Mouse (Mus musculus) layer of hippocampus, adult 2 months (tissue): ENCODE measurements around the gene Simc1. TPM values are rescaled to one million over a fixed set of nuclear protein-coding genes. Genes with fewer than 3 reads are reported as not detected.

Source experiments
- DNase-seq, 2 experiments: peaks; one replicate each; pipeline ENCODE4 v3.0.0; 2022; ENCODE audit warnings: low spot score in 2 of 2
- H3K27ac ChIP-seq: fragments of 200-600 bp; 2 replicates; pipeline ENCODE4 v1.8.1; 2022
- H3K4me3 ChIP-seq: fragments of 200-600 bp; 2 replicates; pipeline ENCODE4 v1.8.1; 2022; ENCODE audit warnings: mild to moderate bottlenecking
- CTCF ChIP-seq: fragments of 200-600 bp; conservative IDR thresholded peaks from 2 replicates; pipeline ENCODE4 v1.8.1; 2022; ENCODE audit warnings: antibody characterized with exemption, mild to moderate bottlenecking, moderate library complexity
- total RNA-seq, 2 experiments: library from RNA; stranded (reverse); gene quantifications; 2 replicates each; pipeline ENCODE4 v1.2.3; 2021

Simc1 gene
- total RNA-seq, 2 experiments from 2014 or later, result 14.8 to 19.1 TPM

DNA sequence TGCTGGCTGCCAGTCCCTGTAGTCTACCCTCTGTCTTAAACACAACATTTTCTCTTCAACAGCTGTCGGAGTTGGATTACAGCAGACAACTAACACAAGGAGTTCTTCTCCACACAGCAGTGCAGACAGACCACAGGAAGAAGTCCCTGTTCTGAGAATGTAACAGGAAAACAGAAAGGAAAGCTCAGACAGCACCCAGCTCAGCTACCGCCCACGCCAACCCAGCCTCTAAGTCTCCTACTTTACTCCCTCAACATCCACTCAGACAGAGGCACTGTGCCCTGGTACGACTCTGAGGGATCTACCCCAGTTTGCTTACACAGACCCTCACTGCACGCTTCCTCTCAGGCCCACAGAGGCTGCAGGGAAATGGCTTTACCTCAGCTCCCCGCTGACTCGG is 57.0 kb downstream of the Simc1 start:
- peak overlapping the region; percentile 14; the same call in 1 of the 2 replicates for H3K27ac ChIP-seq
- no peak for TF ChIP-seq CTCF
- DNase-seq, result no peak
- H3K4me3 ChIP-seq, result no peak overlapping the region

DNA sequence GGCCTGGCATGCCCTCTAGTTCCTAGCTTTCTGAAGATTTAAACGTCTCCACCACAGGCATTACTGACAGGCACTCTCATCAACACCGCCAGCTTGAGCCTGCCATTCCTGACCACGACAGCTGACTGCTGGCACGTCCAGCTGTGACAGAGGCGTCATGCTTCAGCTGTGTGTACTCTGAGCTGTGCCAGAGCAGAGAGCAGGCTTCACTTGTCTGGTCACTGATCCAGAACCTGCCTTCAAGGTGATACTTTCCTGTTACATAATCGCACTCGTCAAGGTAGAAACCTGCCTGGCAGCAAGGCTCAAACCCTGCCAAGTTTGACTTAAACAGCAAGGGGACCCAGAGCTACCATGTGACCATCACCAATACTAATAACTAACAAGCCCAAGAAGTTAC is 59.0 kb downstream of the Simc1 start:
- no peak for TF ChIP-seq CTCF
- no peak overlapping the region for H3K27ac ChIP-seq
- no peak for DNase-seq
- no peak overlapping the region for H3K4me3 ChIP-seq

DNA sequence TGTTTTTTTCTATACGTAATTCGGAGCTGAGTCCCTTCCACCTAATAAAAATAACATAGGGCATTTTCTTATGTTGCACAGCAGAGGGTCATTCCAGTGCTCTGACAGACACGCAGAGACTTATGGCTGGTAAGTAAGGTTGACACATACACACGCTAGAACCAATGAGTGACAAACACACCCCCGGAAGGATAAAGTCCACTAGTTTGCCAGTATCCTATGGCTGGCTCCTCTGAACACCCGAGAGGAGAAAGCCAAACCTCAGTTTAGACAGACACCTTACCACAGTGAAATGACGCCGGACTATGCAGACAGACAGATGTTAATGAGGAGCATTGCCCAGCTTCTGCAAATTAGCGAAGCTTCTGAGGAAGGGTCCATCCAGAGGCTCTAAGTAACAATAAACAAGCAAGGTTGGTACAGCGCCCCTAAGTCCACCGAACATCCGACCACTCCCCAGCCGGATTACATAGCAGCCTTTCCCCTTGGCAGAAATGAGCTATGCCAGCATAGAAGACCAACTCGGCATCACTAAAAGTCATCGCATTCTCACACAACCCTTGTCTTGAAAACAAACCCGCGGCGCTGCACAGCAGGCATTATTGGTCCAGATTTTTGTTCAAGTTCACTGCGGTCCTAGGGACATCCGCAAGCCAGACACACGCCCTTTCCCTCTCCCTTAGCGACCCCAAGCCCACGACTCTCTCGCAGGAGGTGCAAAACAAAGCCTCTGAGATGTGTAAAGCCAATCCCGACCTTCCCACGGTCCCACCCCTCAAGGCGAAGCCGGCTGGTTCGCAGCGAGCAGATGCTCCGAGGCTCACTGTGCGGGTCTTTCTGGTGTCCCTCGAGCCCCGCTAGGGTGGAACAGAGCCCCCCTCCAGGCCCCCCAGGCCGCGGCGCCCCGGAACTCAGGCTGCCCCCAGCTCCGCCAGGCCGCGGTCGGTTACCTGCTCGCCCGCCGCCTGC is 60.9 kb downstream of the Simc1 start:
- peak overlapping the region; percentile 82 for H3K4me3 ChIP-seq
- TF ChIP-seq CTCF, result no peak
- peak overlapping the region; percentile 89 for H3K27ac ChIP-seq
- no peak for DNase-seq

DNA sequence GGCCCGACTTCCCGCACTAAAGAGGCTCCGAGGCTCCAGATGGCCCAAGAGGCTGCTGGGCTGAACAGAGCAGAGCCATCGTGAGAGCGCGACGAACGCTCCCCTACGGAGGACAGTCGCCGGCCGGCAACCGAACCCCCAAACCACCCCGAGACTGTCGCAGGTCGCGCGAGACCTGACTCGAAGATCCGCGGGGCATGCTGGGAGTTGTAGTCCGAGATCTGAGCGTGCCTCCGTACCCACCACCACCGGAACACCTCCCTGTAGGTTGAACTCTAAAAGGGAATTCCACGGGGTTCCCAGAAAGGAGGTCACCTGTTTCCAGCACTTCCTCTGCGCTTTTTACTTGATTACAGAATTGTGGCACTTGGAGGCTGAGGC is 61.6 kb downstream of the Simc1 start, which contains the start of gene 4833439L19Rik:
TSS of gene 4833439L19Rik (minus strand) at position 235 of the 381 bp plus-strand sequence.
- Histone ChIP-seq H3K4me3 (peak within 1 kb of the TSS; percentile 82), H3K27ac (peak within 1 kb of the TSS; percentile 89)
- DNase-seq, result peak; percentile 94 to 95
- no peak for TF ChIP-seq CTCF

DNA sequence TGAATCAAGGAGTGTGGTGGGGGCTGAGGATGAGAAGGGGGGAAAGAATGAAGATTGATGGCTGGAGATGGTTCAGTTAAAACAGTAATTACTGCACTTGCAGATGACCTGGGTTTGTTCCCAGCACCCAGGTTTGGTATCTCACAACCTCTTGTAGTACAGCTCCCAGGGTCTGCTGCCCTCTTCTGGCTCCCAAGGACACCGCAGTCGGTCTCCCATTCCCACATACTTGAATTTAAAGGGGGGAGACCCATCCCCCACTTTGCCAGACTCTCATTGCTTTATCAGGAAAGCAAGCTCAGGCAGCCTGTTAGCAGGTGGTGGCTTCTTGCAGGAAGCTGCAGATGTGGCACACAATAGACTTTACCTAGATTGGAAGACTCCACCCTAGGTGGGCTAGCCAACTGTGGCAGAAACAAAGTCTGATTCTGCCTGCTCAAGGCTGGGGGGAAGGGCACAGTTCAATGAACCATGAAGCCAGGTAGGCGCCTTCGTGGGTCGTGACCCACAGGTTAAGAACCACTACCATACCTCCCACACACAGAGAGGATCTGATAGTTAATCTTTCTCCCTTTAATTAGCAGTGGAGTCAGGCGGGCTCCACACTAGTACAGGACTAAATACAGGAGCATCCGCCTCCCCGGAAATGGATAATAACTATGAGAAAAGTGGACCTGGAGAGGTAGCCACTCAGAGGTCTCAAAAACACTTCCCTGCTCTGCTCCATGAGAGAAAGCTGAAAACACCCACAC is 62.2 kb downstream of the Simc1 start:
- DNase-seq, result peak; percentile 42 to 62
- peak; percentile 83 for TF ChIP-seq CTCF
- H3K4me3 ChIP-seq, result peak overlapping the region; percentile 82
- peak overlapping the region; percentile 89 for H3K27ac ChIP-seq

DNA sequence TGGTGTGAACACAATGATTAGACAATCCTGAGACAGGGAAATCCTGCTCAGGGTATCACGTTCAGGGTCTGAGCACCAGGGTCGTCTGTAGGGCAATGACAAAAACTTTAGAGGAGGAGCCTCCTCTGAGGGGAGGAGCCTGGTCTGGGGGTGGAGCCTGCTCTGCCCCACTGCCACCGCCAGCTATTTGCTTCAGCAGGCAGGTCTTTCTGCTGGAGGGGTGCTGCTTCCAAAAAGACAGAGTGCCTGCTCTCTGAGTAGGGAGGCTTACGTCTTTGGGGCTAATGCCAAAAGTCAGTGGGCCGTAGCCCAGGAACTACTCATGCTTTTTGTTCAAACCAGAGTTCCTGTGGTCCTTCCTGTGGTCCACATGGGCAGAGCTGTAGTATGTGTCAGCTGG is 64.8 kb downstream of the Simc1 start:
- Histone ChIP-seq H3K4me3 (no peak overlapping the region), H3K27ac (no peak overlapping the region)
- no peak for TF ChIP-seq CTCF
- no peak for DNase-seq

DNA sequence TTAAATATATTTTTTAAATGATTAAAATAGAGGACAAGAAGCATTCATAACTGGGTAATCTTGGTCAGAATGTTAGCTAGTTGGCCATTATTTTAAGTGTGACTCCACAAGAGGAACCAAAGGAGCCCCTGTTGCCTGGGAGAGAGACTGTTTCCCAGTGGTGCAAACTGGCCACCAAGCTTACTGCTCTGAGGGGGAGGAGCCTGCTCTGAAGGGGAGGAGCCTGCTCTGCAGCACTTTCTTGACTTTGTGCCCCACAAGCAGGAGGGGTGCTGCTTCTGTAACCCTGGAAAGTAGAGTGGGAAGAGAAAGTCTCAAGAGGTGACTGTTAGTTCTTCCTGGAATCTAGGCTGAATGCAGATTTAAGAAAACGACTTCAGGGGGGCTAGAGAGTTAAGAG is 65.7 kb downstream of the Simc1 start:
- DNase-seq, result no peak
- no peak for TF ChIP-seq CTCF
- H3K27ac ChIP-seq, result no peak overlapping the region
- H3K4me3 ChIP-seq, result no peak overlapping the region

DNA sequence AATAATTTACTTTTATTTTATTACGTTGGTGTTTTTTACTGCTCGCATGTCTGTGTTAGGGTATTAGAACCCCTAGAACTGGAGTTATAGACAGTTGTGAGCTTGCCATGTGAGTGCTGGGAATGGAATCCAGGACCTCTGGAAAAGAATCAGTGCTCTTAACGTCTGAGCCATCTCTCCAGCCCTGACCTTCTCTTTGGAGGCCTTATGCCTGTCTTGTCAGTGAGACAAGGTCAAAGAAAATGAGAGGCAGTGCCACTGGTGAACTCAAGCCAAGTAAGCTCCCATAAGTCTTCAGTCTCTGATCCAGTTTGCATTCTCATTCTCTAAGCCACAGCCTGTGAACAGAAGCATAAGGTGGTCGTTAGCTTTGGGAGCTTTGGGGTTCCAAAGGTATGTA is 67.2 kb downstream of the Simc1 start:
- no peak for DNase-seq
- Histone ChIP-seq H3K4me3 (no peak overlapping the region), H3K27ac (no peak overlapping the region)
- TF ChIP-seq CTCF, result no peak

DNA sequence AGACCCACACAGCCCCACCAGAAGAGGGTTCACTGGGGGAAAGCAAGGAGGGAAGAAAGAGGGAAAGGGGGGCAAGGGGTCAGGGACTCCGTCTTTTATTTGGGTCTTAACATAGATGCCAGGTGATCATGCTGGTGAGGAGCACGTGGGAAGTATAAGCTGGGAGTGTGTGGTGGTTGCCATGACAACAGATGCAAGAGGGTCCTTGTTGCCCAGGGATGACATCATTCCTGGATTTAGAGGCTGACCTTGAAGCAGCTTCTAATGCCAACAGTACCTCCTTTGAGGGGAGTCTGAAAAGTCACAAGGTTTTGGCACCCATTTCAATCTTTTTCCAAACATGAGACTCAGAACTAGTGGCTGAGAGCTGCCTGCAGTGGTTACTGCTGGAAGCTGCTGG is 68.1 kb downstream of the Simc1 start:
- Histone ChIP-seq H3K27ac (no peak overlapping the region), H3K4me3 (no peak overlapping the region)
- DNase-seq, result no peak
- no peak for TF ChIP-seq CTCF

DNA sequence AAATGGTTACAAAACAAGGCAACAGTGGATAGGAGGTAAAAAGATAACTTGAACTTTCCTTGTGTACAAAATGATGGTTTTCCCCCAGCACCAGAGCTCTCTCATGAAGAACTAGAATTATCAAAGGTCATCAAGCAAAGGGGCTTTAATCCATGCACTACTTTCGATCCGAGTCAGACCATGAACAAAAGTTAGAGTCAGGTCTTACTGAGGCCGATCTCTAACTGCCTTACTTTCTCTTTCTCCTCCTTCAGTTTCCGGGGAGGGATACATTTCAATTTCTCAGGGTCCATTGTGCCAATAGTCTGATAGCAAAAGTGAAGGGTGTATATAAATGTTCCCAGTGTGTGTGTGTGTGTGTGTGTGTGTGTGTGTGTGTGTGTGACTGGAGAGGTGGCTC is 69.0 kb downstream of the Simc1 start:
- no peak overlapping the region for H3K27ac ChIP-seq
- TF ChIP-seq CTCF, result no peak
- H3K4me3 ChIP-seq, result no peak overlapping the region
- DNase-seq, result no peak

DNA sequence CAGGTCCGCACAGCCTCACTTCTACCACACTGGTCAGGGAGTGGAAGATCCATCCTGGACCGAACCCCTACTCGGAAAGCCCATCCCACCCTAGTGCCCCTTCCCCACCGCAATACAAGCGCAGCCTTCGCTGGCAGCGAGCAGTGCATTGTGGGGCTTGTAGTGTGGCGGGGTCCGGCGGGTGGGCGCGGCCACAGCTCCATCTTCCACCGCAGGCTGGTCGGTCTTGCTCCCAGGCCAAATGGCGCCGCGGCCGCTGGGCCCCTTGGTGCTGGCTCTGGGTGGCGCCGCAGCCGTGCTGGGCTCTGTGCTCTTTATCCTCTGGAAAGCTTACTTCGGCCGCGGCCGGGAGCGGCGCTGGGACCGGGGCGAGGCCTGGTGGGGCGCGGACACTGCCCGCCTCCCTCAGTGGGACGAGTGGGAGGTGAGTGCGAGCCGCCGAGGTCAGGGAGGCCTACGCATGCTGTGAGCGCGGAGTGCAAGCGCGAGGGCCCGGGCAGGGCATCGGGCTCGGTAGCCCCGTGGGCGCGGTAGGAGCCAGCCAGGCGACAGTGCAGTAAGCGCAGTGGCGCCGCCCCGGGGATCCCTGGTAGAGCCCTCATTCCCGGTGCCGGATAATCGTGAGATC is 71.4 kb downstream of the Simc1 start, which contains the start of gene Arl10:
TSS of gene Arl10 (plus strand) at position 162 of the 628 bp plus-strand sequence.
- Histone ChIP-seq H3K27ac (peak within 1 kb of the TSS; percentile 93), H3K4me3 (peak within 1 kb of the TSS; percentile 100)
- peak; percentile 70 to 79 for DNase-seq
- TF ChIP-seq CTCF, result peak; percentile 62

DNA sequence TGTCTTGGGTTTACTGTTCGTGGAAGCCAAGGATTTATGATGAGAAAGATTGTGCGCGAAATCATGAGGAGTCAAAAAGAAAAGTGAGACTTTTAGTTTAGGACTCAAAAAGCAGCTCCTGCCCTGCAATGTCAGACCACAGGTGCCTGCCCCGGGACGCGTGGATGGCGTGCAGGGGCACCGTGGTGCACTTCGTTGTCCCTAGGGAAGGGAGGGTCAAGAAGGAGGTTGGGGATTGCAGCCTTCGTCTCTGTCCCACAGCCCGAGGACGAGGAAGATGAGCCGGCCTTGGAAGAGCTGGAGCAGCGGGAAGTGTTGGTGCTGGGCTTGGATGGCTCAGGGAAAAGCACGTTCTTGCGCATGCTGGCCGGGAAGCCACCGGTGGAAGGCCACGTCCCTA is 71.9 kb downstream of the Simc1 start:
- peak overlapping the region; percentile 100 for H3K4me3 ChIP-seq
- no peak for DNase-seq
- TF ChIP-seq CTCF, result no peak
- H3K27ac ChIP-seq, result peak overlapping the region; percentile 93
